Mouse (Mus musculus) forebrain, embryonic 10.5 days (tissue): ENCODE results near the gene Dok3. TPM values are rescaled to one million over a fixed set of nuclear protein-coding genes. Genes with fewer than 3 reads are reported as not detected.
A peak's percentile ranks its signal among the peaks of the same experiment; 100 is the strongest.

Source experiments
- DNase-seq: peaks from one replicate; pipeline ENCODE4 v3.0.0-alpha.2; 2017; ENCODE audit warnings: low spot score; ENCODE audit errors: extremely low spot score
- H3K27ac ChIP-seq: fragments of 300-500 bp; sonication (generic); 2 replicates; pipeline ENCODE4 v1.5.1; 2016; ENCODE audit warnings: mild to moderate bottlenecking
- H3K27me3 ChIP-seq: fragments of 300-500 bp; sonication (generic); 2 replicates; pipeline ENCODE4 v1.6.1; 2016; ENCODE audit warnings: mild to moderate bottlenecking; ENCODE audit not compliant: poor library complexity, severe bottlenecking
- H3K36me3 ChIP-seq: fragments of 300-500 bp; sonication (generic); replicated peaks from 2 replicates; pipeline ENCODE4 v1.6.1; 2016; ENCODE audit warnings: mild to moderate bottlenecking, moderate library complexity
- H3K4me1 ChIP-seq: fragments of 300-500 bp; sonication (generic); 2 replicates; pipeline ENCODE4 v1.6.1; 2016
- H3K4me3 ChIP-seq: fragments of 300-500 bp; sonication (generic); 2 replicates; pipeline ENCODE4 v1.5.1; 2016; ENCODE audit warnings: mild to moderate bottlenecking, moderate library complexity
- H3K9me3 ChIP-seq: fragments of 300-500 bp; sonication (generic); 2 replicates; pipeline ENCODE4 v1.6.1; 2016; ENCODE audit warnings: mild to moderate bottlenecking, moderate library complexity
- WGBS: fragments of 180-500 bp; shearing (Covaris S2); methylation state at CpG from one replicate; pipeline ENCODE4 v1.1.7; 2016; 5-methylcytosine and 5-hydroxymethylcytosine counted together
- polyA plus RNA-seq: library from polyadenylated mRNA; unstranded; fragments of >200 nt; fragmentation: Nextera tagmentation; extraction: Ambion mirVana; gene quantifications from 2 replicates; pipeline ENCODE4 v1.2.1, GENCODE M21; 2016

Dok3 gene
- polyA plus RNA-seq, 1 experiment from 2014 or later, result 3.3 TPM

- H3K36me3 ChIP-seq, result peaks cover 31% of the 10 kb centered on the region
- peak overlapping the region; percentile 59 for H3K27ac ChIP-seq
- peaks cover 13% of the 10 kb centered on the region; the same call in 1 of the 2 replicates for H3K27me3 ChIP-seq
- 22% methylated on average over 4 of the region's 4 CpGs for WGBS
- no peaks in the 10 kb centered on the region for H3K9me3 ChIP-seq
- H3K4me3 ChIP-seq, result no peak overlapping the region
- peaks cover 42% of the 10 kb centered on the region for H3K4me1 ChIP-seq
- DNase-seq, result peak; percentile 28
These were observed 33.4 kb downstream of the Dok3 start for GRCm38 (mm10) chr13:55495702-55496101.

- no peaks in the 10 kb centered on the region for H3K9me3 ChIP-seq
- DNase-seq, result no peak
- WGBS, result 25% methylated on average over 18 of the region's 18 CpGs
- peak overlapping the region; percentile 66 for H3K27ac ChIP-seq
- H3K4me3 ChIP-seq, result peak overlapping the region; percentile 6; the same call in 1 of the 2 replicates
- peaks cover 24% of the 10 kb centered on the region for H3K36me3 ChIP-seq
- peaks cover 42% of the 10 kb centered on the region for H3K4me1 ChIP-seq
- H3K27me3 ChIP-seq, result peaks cover 13% of the 10 kb centered on the region; the same call in 1 of the 2 replicates
These were observed 34.0 kb downstream of the Dok3 start for GRCm38 (mm10) chr13:55494883-55495621.

- 19% methylated on average over 2 of the region's 2 CpGs for WGBS
- Histone ChIP-seq H3K27me3 (peaks cover 13% of the 10 kb centered on the region; the same call in 1 of the 2 replicates), H3K27ac (peak overlapping the region; percentile 66), H3K4me3 (0 out of 2 replicates have a peak overlapping the region, but pooled peaks have one; percentile 1), H3K4me1 (peaks cover 42% of the 10 kb centered on the region), H3K9me3 (no peaks in the 10 kb centered on the region), H3K36me3 (peaks cover 20% of the 10 kb centered on the region)
- DNase-seq, result no peak
These were observed 34.8 kb downstream of the Dok3 start for GRCm38 (mm10) chr13:55494257-55494656.

- peaks cover 7% of the 10 kb centered on the region; the same call in 1 of the 2 replicates for H3K27me3 ChIP-seq
- peak within 1 kb of the TSS; percentile 100 for H3K27ac ChIP-seq
- H3K9me3 ChIP-seq, result no peaks in the 10 kb centered on the region
- DNase-seq, result peak; percentile 77
- peaks cover 23% of the 10 kb centered on the region for H3K36me3 ChIP-seq
- under 1% methylated on average over 73 of the region's 83 CpGs for WGBS
- peaks cover 68% of the 10 kb centered on the region for H3K4me1 ChIP-seq
- H3K4me3 ChIP-seq, result peak within 1 kb of the TSS; percentile 98
These were observed 41.3 kb downstream of the Dok3 start, which contains the start of gene Dbn1 for GRCm38 (mm10) chr13:55487578-55488498. Gene Dbn1 (minus strand): TSS chr13:55488111.

- Histone ChIP-seq H3K27ac (peak overlapping the region; percentile 100), H3K27me3 (peaks cover 3% of the 10 kb centered on the region; the same call in 1 of the 2 replicates), H3K4me3 (peak overlapping the region; percentile 98), H3K9me3 (no peaks in the 10 kb centered on the region), H3K4me1 (peaks cover 74% of the 10 kb centered on the region), H3K36me3 (peaks cover 31% of the 10 kb centered on the region)
- DNase-seq, result peak; percentile 72
- 0% methylated on average over 29 of the region's 29 CpGs for WGBS
These were observed 42.0 kb downstream of the Dok3 start for GRCm38 (mm10) chr13:55486916-55487577.

- DNase-seq, result no peak
- H3K27me3 ChIP-seq, result no peaks in the 10 kb centered on the region
- 42% methylated on average over 14 of the region's 14 CpGs for WGBS
- no peaks in the 10 kb centered on the region for H3K9me3 ChIP-seq
- H3K27ac ChIP-seq, result peak overlapping the region; percentile 100
- peaks cover 72% of the 10 kb centered on the region for H3K4me1 ChIP-seq
- peak overlapping the region; percentile 98 for H3K4me3 ChIP-seq
- peaks cover 39% of the 10 kb centered on the region for H3K36me3 ChIP-seq
These were observed 42.9 kb downstream of the Dok3 start for GRCm38 (mm10) chr13:55486029-55486794.

GRCm38 (mm10) chr13:55484520-55485088 is 44.5 kb downstream of the Dok3 start:
- Histone ChIP-seq H3K36me3 (peaks cover 55% of the 10 kb centered on the region), H3K4me1 (peaks cover 69% of the 10 kb centered on the region), H3K9me3 (no peaks in the 10 kb centered on the region), H3K27me3 (no peaks in the 10 kb centered on the region), H3K27ac (peak overlapping the region; percentile 100), H3K4me3 (peak overlapping the region; percentile 98)
- no peak for DNase-seq
- 21% methylated on average over 7 of the region's 7 CpGs for WGBS

GRCm38 (mm10) chr13:55483593-55483992 is 45.5 kb downstream of the Dok3 start:
- peak overlapping the region; percentile 98 for H3K4me3 ChIP-seq
- H3K9me3 ChIP-seq, result no peaks in the 10 kb centered on the region
- whole genome bisulfite sequencing, result 44% methylated on average over 15 of the region's 15 CpGs
- peak; percentile 71 for DNase-seq
- H3K36me3 ChIP-seq, result peaks cover 66% of the 10 kb centered on the region
- H3K27me3 ChIP-seq, result no peaks in the 10 kb centered on the region
- H3K4me1 ChIP-seq, result peaks cover 62% of the 10 kb centered on the region
- peak overlapping the region; percentile 100 for H3K27ac ChIP-seq

GRCm38 (mm10) chr13:55483071-55483470 is 46.0 kb downstream of the Dok3 start:
- Histone ChIP-seq H3K4me3 (peak overlapping the region; percentile 98), H3K4me1 (peaks cover 57% of the 10 kb centered on the region), H3K27ac (peak overlapping the region; percentile 100), H3K27me3 (no peaks in the 10 kb centered on the region), H3K9me3 (no peaks in the 10 kb centered on the region), H3K36me3 (peaks cover 71% of the 10 kb centered on the region)
- no peak for DNase-seq
- 63% methylated on average over 9 of the region's 9 CpGs for WGBS

GRCm38 (mm10) chr13:55482542-55482941 is 46.6 kb downstream of the Dok3 start:
- H3K27ac ChIP-seq, result peak overlapping the region; percentile 100
- DNase-seq, result no peak
- no peaks in the 10 kb centered on the region for H3K27me3 ChIP-seq
- H3K9me3 ChIP-seq, result no peaks in the 10 kb centered on the region
- 95% methylated on average over 7 of the region's 7 CpGs for WGBS
- no peak overlapping the region for H3K4me3 ChIP-seq
- H3K36me3 ChIP-seq, result peaks cover 76% of the 10 kb centered on the region
- peaks cover 52% of the 10 kb centered on the region for H3K4me1 ChIP-seq

- no peaks in the 10 kb centered on the region for H3K9me3 ChIP-seq
- no peak overlapping the region for H3K4me3 ChIP-seq
- H3K4me1 ChIP-seq, result peaks cover 45% of the 10 kb centered on the region
- no peaks in the 10 kb centered on the region for H3K27me3 ChIP-seq
- H3K27ac ChIP-seq, result no peak overlapping the region
- DNase-seq, result no peak
- peaks cover 88% of the 10 kb centered on the region for H3K36me3 ChIP-seq
These were observed 49.2 kb downstream of the Dok3 start for GRCm38 (mm10) chr13:55479929-55480328.
